Mouse (Mus musculus): ENCODE data around the gene Dusp1. TPM values are rescaled to one million over a fixed set of nuclear protein-coding genes. Genes with fewer than 3 reads are reported as not detected.

Dusp1 gene
- 146 to 413 TPM (median 198 TPM) in 3 replicates for total RNA-seq (2017)

GRCm38 (mm10) chr17:26561651-26562181, at the start of gene Dusp1:
TSS of gene Dusp1 (minus strand) at chr17:26562128.
- ATAC-seq (replicated peaks; ENCODE audit: insufficient number of reproducible peaks, low FRiP score, low TSS enrichment, poor library complexity, severe bottlenecking) = no peak

- no peak for ATAC-seq (replicated peaks; ENCODE audit: insufficient number of reproducible peaks, low FRiP score, low TSS enrichment, poor library complexity, severe bottlenecking)
Measured at GRCm38 (mm10) chr17:26611328-26611727, 49.4 kb upstream of the Dusp1 start.

DNA sequence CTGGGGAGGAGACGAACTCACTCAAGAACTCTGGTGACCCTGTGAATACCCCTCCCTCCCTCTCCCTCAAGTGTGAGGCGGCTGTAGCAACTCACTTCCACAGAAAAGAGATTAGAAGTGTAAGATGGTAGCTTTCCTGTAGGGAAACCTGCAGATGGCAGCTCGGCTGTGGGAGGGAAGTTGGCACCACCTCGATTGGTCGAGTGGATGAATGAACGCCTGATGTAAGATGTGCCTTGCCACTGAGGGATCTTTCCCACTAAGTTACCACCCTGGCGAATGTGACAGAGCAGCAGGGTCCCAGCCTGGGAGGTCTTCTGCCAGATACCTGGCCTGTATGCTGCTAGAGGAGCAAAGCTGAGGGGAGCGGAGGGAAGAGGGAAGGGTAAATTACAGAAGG, 47.9 kb upstream of the Dusp1 start:
- no peak for ATAC-seq (replicated peaks; ENCODE audit: insufficient number of reproducible peaks, low FRiP score, low TSS enrichment, poor library complexity, severe bottlenecking)

- no peak for ATAC-seq (replicated peaks; ENCODE audit: insufficient number of reproducible peaks, low FRiP score, low TSS enrichment, poor library complexity, severe bottlenecking)
Measured at GRCm38 (mm10) chr17:26608877-26609276, 46.9 kb upstream of the Dusp1 start.

DNA sequence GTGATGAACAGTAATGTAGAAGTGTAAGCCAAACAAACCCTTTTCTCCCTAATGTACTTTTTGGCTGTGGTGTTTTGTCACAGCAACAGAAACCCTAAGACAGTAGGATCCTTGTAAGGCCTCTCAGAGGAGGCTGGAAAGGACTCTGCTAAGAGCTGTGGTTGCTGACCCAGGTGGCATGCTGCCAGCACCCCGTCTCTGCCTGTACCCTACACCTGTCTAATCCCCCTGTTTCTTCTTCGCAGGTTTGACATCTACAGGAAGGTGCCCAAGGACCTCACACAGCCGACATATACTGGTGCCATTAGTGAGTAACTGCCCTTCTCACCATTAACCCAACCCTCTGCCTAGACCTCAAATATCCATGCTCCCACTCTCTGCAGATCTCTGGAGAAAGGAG, 46.4 kb upstream of the Dusp1 start:
- no peak for ATAC-seq (replicated peaks; ENCODE audit: insufficient number of reproducible peaks, low FRiP score, low TSS enrichment, poor library complexity, severe bottlenecking)

GRCm38 (mm10) chr17:26606516-26606915, 44.6 kb upstream of the Dusp1 start:
- ATAC-seq (replicated peaks; ENCODE audit: insufficient number of reproducible peaks, low FRiP score, low TSS enrichment, poor library complexity, severe bottlenecking) = peak; percentile 66

DNA sequence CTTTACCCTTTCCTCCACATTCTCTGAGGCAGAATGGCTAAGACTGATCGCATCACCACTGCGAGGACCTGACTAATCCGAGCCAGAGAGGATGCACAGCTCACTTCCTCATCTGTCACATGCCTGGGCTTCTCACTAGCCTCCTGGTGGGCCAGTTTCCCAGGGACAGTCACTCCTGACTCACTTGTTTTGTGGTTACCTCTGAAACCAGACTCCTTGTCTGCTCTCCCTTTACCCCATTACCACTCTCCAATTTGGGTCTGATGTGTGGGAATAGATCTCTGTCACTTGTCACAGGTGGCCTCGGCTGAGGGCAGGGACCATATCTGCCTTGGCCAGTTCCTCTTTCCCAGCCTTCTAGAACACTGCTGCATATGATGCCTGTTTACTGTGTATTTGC, 43.7 kb upstream of the Dusp1 start:
- peak; percentile 66 for ATAC-seq (replicated peaks; ENCODE audit: insufficient number of reproducible peaks, low FRiP score, low TSS enrichment, poor library complexity, severe bottlenecking)

- ATAC-seq (replicated peaks; ENCODE audit: insufficient number of reproducible peaks, low FRiP score, low TSS enrichment, poor library complexity, severe bottlenecking) = no peak
Measured at GRCm38 (mm10) chr17:26603311-26603710, 41.4 kb upstream of the Dusp1 start.

DNA sequence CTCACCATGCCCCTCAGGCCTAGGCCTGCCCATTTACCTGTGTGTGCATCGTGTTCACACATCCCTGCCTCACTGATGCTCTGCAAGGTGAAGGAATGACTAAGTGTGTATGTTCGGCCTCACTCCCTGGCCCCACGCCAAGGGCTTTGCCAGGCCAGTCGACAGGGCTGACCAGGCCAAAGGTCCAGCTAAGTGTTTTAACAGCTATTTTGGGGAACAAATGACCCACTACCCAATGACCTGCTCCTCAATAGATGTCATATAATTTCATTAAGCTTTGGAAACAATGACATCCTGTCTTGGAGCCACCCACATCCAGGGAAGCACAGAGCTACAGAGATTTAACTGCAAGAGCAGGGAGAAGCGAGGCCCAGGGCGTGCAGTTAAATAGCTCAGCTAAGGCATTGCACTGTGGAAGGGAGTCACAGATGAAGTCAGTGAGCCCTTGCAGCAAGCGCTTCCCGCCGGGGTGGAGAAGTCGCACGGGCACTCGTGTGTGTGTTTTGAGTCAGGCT, 40.5 kb upstream of the Dusp1 start:
- ATAC-seq (replicated peaks; ENCODE audit: insufficient number of reproducible peaks, low FRiP score, low TSS enrichment, poor library complexity, severe bottlenecking) = no peak

DNA sequence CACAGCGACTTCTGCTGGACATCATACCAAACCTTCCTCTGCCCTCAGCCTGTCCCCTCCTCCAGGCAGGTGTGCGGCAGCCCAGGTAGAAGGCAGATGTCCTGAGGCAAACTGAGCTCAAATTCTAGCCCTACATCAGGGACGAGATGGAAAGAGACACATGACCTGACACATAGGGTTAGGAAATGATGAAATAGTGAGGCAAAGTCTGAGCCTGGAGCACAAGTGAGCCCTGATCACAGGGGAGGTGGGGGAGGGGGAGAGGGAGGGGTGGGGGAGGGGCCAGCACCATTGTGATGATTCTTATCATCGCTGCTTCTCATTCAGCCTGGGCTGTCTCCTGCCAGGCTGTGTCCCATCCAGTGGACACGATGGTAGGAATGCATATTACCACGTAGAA, 40.0 kb upstream of the Dusp1 start:
- ATAC-seq (replicated peaks; ENCODE audit: insufficient number of reproducible peaks, low FRiP score, low TSS enrichment, poor library complexity, severe bottlenecking) = no peak

DNA sequence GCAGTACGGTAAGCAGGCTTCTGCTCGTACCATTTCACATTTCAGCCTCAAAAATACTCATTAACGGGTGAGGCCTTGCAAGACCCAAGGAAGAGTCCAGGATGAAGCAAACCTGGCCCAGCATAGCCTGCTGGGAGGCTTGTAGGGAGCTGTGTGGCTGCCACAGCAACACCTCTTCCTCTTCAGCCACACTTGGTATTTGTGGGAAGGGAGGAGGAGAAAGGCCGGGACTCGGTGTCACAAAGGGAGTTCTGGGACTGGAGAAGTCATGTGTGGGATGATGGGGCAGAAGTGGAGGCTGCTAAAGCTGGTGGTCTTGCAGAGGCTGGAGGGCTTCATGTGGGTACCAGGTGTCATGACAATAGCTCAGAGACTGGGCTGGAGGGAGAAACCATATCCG, 39.6 kb upstream of the Dusp1 start:
- ATAC-seq (replicated peaks; ENCODE audit: insufficient number of reproducible peaks, low FRiP score, low TSS enrichment, poor library complexity, severe bottlenecking) = no peak

DNA sequence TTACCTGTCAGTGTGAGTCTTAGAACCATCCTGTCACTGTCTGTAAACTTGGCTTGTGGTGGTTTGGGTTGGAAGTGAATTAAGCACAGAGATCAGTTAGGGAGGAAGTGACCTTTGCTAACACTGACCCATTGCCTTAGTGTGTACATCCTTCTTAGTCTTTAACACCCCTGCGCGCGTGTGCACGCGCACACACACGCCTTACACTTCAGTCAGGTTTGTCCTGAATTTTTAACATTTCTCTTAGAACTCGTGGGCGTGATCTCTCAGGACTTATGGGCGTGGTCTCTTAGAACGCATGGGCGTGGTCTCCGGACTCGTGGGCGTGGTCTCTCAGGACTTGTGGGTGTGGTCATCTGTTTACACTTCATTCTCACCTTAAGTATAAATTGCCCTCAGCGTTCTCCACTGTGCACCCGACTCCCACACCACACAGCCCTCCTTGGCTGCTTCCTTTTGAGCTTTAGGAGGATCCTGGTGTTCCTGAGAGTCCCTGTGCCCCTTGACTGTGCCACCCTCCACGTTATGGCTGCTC, 39.1 kb upstream of the Dusp1 start:
- peak; percentile 23; the same call in 1 of the 2 replicates for ATAC-seq (replicated peaks; ENCODE audit: insufficient number of reproducible peaks, low FRiP score, low TSS enrichment, poor library complexity, severe bottlenecking)

- ATAC-seq (replicated peaks; ENCODE audit: insufficient number of reproducible peaks, low FRiP score, low TSS enrichment, poor library complexity, severe bottlenecking) = no peak
Measured at GRCm38 (mm10) chr17:26598845-26599244, 36.9 kb upstream of the Dusp1 start.

DNA sequence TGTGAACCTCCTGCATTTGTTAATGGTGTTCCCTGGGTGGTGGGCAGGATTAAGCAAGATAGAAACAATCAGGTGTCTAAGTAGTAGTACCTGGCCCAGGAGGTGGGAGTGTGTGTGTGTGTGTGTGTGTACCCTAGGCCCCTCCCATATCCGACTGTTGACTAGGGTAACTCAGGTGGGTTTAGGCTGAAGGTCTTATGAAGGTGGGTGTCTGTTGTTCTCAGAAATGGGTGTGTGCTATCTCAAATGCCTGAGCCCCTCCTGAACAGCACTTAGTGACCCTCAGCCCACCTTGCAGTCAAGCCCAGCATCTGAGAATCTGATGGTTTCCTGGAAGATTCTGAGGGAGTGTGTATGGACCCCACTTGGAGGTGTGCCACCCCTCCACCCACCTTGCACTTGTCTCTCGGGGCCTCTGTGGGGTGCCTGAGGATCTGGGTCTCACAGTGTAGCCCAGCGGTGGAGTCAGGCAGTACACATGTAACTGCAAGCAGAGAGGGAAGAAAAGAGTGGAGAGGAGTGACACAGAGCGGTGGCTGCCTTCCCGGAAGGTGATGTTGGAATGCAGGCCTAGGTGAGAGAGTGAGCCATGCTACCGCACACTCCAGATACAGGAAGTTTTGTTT, 35.0 kb upstream of the Dusp1 start:
- ATAC-seq (replicated peaks; ENCODE audit: insufficient number of reproducible peaks, low FRiP score, low TSS enrichment, poor library complexity, severe bottlenecking) = no peak

GRCm38 (mm10) chr17:26596168-26596658, 34.3 kb upstream of the Dusp1 start:
- no peak for ATAC-seq (replicated peaks; ENCODE audit: insufficient number of reproducible peaks, low FRiP score, low TSS enrichment, poor library complexity, severe bottlenecking)

DNA sequence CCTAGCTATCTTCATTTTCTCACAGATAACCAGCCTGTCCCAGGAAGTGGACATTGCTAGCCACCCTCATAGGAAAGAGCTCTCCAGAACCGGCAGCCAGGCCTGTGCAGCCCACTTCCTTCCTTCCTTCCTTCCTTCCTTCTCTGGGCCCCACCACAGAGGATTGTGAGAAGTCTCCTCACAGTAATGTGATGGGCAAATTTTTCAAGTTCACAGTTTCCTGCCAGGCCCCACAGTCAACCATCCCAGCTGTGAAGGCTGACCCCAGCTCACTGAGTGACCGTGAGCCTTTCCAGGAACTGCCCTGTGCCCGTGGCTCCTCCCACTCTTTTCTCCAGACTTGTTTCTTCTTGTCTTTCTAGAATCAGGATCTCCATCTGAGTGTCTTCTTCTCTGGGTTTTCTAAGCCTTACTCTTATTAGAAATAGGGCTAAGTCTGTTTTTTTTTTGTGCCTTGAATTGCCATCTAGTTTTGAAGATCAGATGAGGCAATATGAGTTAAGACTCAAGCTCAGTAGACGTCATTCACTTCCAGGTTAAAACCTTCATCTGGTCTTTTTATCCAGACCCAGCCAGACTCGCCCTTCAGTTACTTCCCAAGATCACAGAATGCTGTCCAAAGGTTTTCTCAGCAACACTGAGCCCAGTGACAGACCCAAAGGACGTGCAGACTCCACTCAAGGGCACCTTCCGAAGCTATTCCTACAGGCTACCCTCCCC, 33.7 kb upstream of the Dusp1 start:
- no peak for ATAC-seq (replicated peaks; ENCODE audit: insufficient number of reproducible peaks, low FRiP score, low TSS enrichment, poor library complexity, severe bottlenecking)

DNA sequence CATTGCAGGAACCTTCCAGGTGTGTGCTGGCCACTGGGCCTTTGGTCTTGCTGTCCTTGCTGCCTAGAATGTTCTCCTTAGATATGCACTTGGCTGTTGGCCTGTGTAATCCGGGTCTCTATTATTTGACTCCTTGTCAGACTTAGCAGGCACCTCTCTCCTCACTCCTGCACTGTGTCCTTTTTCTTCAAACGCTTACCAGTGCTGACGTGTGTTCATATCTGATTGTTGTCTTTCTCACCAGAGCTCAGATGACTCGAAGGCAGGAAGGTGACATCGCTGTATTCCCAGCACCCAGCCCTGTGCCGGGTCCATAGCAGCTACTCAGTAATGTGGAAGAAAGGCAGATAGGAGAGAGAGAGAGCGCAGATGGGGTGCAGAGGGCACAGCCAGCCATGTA, 33.0 kb upstream of the Dusp1 start:
- no peak for ATAC-seq (replicated peaks; ENCODE audit: insufficient number of reproducible peaks, low FRiP score, low TSS enrichment, poor library complexity, severe bottlenecking)

GRCm38 (mm10) chr17:26594171-26594570, 32.2 kb upstream of the Dusp1 start:
- ATAC-seq (replicated peaks; ENCODE audit: insufficient number of reproducible peaks, low FRiP score, low TSS enrichment, poor library complexity, severe bottlenecking) = no peak

- ATAC-seq (replicated peaks; ENCODE audit: insufficient number of reproducible peaks, low FRiP score, low TSS enrichment, poor library complexity, severe bottlenecking) = no peak
Measured at GRCm38 (mm10) chr17:26593199-26593598, 31.3 kb upstream of the Dusp1 start.

- no peak for ATAC-seq (replicated peaks; ENCODE audit: insufficient number of reproducible peaks, low FRiP score, low TSS enrichment, poor library complexity, severe bottlenecking)
Measured at GRCm38 (mm10) chr17:26592510-26592909, 30.6 kb upstream of the Dusp1 start.

All from monocyte, adult 5-6 weeks (primary cell).